Mouse (Mus musculus): ENCODE measurements around the gene Gm6993. TPM values are rescaled to one million over a fixed set of nuclear protein-coding genes. Genes with fewer than 3 reads are reported as not detected.

The Gm6993 gene
- polyA plus RNA-seq, 1 experiment: not detected

DNA sequence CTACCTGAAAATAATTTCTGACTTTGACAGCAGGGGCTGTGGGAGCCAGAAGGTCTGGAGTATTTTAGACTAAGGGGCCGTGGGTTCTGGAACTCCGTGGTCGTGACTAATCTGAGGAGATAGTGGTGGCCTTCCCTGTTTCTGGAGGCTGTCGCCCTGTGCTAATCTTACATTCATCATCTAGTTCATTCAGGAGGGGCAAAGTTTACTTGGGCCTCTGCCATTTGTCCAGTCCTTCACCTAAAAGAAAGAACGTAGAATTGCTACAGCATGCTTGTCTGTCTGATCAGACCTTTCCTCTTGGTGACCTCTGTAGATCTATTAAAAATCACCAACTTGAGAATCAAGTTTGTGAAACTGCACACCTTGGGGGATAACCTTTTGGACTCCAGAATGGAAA, 41.7 kb downstream of the Gm6993 start:
- no peak overlapping the region for H3K27ac ChIP-seq (ENCODE audit: insufficient read depth, low read length)
- no peaks in the 10 kb centered on the region for H3K4me1 ChIP-seq (ENCODE audit: control insufficient read depth, insufficient read depth, low read length)
- H3K27me3 ChIP-seq (ENCODE audit: control insufficient read depth, insufficient read depth, low read length, poor library complexity, severe bottlenecking): no peaks in the 10 kb centered on the region
- TF ChIP-seq POLR2A (IDR thresholded peaks at IDR 0.05; ENCODE audit: insufficient read depth, low read length): no peak
- TF ChIP-seq CTCF (IDR thresholded peaks at IDR 0.05; ENCODE audit: low read depth, low read length): no peak
- TF ChIP-seq EP300 (IDR thresholded peaks at IDR 0.05; ENCODE audit: insufficient read depth, low read depth, low read length): no peak
- H3K36me3 ChIP-seq (ENCODE audit: control insufficient read depth, insufficient read depth, low read length, poor library complexity, severe bottlenecking): peaks cover 4% of the 10 kb centered on the region; the same call in 1 of the 2 replicates
- H3K9me3 ChIP-seq (replicated peaks; ENCODE audit: control insufficient read depth, insufficient read depth, low read length, poor library complexity, severe bottlenecking): no peaks in the 10 kb centered on the region
- no peak overlapping the region for H3K4me3 ChIP-seq (ENCODE audit: low read depth, low read length)
- H3K9ac ChIP-seq (ENCODE audit: low read depth, poor library complexity, severe bottlenecking): no peak overlapping the region

DNA sequence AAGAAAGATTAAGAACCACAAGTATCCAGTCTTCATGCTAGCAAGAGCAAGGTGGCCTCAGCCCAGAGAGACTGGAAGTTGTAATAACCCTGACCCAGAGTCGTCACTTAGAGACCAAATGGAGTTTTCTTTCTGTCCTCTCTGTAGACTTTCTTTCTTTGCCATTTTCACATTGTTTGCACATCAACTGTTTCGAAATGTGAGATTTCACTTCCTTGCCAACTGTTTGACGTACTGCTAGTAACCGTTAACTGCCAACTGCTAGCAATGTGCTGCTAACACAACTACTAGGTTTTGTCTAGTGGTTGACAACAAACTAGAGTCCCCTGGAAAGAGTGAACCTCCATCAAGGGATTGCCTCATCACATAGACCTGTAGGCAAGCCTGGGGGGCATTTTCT, 42.6 kb downstream of the Gm6993 start:
- TF ChIP-seq POLR2A (IDR thresholded peaks at IDR 0.05; ENCODE audit: insufficient read depth, low read length) (no peak), EP300 (IDR thresholded peaks at IDR 0.05; ENCODE audit: insufficient read depth, low read depth, low read length) (no peak), CTCF (IDR thresholded peaks at IDR 0.05; ENCODE audit: low read depth, low read length) (no peak)
- H3K9ac ChIP-seq (ENCODE audit: low read depth, poor library complexity, severe bottlenecking): no peak overlapping the region
- no peak overlapping the region for H3K4me3 ChIP-seq (ENCODE audit: low read depth, low read length)
- no peaks in the 10 kb centered on the region for H3K9me3 ChIP-seq (replicated peaks; ENCODE audit: control insufficient read depth, insufficient read depth, low read length, poor library complexity, severe bottlenecking)
- no peak overlapping the region for H3K27ac ChIP-seq (ENCODE audit: insufficient read depth, low read length)
- H3K27me3 ChIP-seq (ENCODE audit: control insufficient read depth, insufficient read depth, low read length, poor library complexity, severe bottlenecking): no peaks in the 10 kb centered on the region
- no peaks in the 10 kb centered on the region for H3K4me1 ChIP-seq (ENCODE audit: control insufficient read depth, insufficient read depth, low read length)
- H3K36me3 ChIP-seq (ENCODE audit: control insufficient read depth, insufficient read depth, low read length, poor library complexity, severe bottlenecking): peaks cover 8% of the 10 kb centered on the region; the same call in 1 of the 2 replicates

DNA sequence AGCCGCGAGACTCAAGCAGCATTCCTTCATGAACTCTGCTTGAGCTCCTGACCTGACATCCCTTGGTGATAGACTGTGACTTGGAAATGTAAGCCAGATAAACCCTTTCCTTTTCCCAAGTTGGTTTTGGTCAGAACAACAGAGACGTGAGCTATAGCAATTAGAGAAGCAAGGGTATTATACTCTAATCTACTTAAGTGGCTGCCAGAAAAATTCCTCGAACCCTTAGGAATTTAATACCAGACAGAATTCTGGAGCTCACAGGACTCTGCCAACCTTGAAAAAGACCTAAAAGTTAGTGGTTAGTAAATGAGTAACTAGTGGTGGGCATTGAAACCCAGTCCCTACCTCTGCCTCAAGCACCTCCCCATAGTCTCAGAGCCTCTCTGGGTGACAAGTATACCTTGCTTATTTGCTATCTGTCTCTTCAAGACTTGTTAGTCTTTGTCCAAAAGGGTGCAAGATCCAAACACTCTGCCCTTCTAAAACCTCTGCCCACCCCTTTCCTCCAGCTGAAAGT, 43.1 kb downstream of the Gm6993 start:
- Histone ChIP-seq H3K4me1 (ENCODE audit: control insufficient read depth, insufficient read depth, low read length) (no peaks in the 10 kb centered on the region), H3K4me3 (ENCODE audit: low read depth, low read length) (no peak overlapping the region), H3K27ac (ENCODE audit: insufficient read depth, low read length) (no peak overlapping the region), H3K9ac (ENCODE audit: low read depth, poor library complexity, severe bottlenecking) (no peak overlapping the region), H3K27me3 (ENCODE audit: control insufficient read depth, insufficient read depth, low read length, poor library complexity, severe bottlenecking) (no peaks in the 10 kb centered on the region), H3K36me3 (ENCODE audit: control insufficient read depth, insufficient read depth, low read length, poor library complexity, severe bottlenecking) (peaks cover 7% of the 10 kb centered on the region; the same call in 1 of the 2 replicates), H3K9me3 (replicated peaks; ENCODE audit: control insufficient read depth, insufficient read depth, low read length, poor library complexity, severe bottlenecking) (no peaks in the 10 kb centered on the region)
- TF ChIP-seq POLR2A (IDR thresholded peaks at IDR 0.05; ENCODE audit: insufficient read depth, low read length): no peak
- TF ChIP-seq EP300 (IDR thresholded peaks at IDR 0.05; ENCODE audit: insufficient read depth, low read depth, low read length): no peak
- no peak for TF ChIP-seq CTCF (IDR thresholded peaks at IDR 0.05; ENCODE audit: low read depth, low read length)

DNA sequence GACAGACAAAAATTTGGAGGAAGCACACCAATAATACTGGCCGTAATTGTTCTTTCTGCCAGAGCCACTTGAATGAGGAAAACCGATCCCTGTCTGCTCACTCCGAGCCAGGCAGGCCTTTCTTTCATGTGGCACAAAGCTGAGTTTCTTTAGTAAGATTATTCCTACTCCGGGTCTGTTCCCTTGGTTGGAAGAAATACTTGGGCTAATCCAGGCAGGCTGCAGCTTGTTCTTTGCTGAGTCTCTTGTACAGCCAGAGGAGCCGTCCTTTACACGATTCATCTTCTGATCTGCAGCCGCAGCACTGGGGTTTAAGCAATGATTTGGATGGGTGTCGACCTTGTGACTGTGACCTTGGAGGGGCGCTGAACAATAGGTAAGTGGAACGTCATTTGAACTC, 48.5 kb downstream of the Gm6993 start:
- TF ChIP-seq EP300 (IDR thresholded peaks at IDR 0.05; ENCODE audit: insufficient read depth, low read depth, low read length) (no peak), CTCF (IDR thresholded peaks at IDR 0.05; ENCODE audit: low read depth, low read length) (no peak), POLR2A (IDR thresholded peaks at IDR 0.05; ENCODE audit: insufficient read depth, low read length) (no peak)
- Histone ChIP-seq H3K9ac (ENCODE audit: low read depth, poor library complexity, severe bottlenecking) (no peak overlapping the region), H3K4me3 (ENCODE audit: low read depth, low read length) (no peak overlapping the region), H3K27ac (ENCODE audit: insufficient read depth, low read length) (no peak overlapping the region), H3K4me1 (ENCODE audit: control insufficient read depth, insufficient read depth, low read length) (peaks cover 3% of the 10 kb centered on the region), H3K9me3 (replicated peaks; ENCODE audit: control insufficient read depth, insufficient read depth, low read length, poor library complexity, severe bottlenecking) (no peaks in the 10 kb centered on the region), H3K27me3 (ENCODE audit: control insufficient read depth, insufficient read depth, low read length, poor library complexity, severe bottlenecking) (no peaks in the 10 kb centered on the region), H3K36me3 (ENCODE audit: control insufficient read depth, insufficient read depth, low read length, poor library complexity, severe bottlenecking) (peaks cover 12% of the 10 kb centered on the region)

Other genes starting within 250 kb of the Gm6993 start
- gene Fam110c, start 166.9 kb upstream of the Gm6993 start, polyA plus RNA-seq (2011; ENCODE audit: insufficient read depth, insufficient read length, low read depth, missing spikeins): 1.9 and 2.6 TPM in 2 replicates
- gene Lamb1, start 24.5 kb downstream of the Gm6993 start, polyA plus RNA-seq (2011; ENCODE audit: insufficient read depth, insufficient read length, low read depth, missing spikeins): 142 and 163 TPM in 2 replicates
- gene Dld, start 110.7 kb downstream of the Gm6993 start, polyA plus RNA-seq (2011; ENCODE audit: insufficient read depth, insufficient read length, low read depth, missing spikeins): 136 and 156 TPM in 2 replicates
- 0.68 and 1.1 TPM in 2 replicates for gene Slc26a3, start 150.1 kb downstream of the Gm6993 start, polyA plus RNA-seq (2011; ENCODE audit: insufficient read depth, insufficient read length, low read depth, missing spikeins)

Measured in ES-Bruce4 (cell line).